Mouse (Mus musculus): ENCODE results near the gene Bcl7c.
"Not testable (repeated sequence)": the region's sequence is repeated elsewhere in the genome, so short reads cannot be mapped to it uniquely, and the experiment has no call there.

The Bcl7c gene

GRCm38 (mm10) chr7:127647576-127647975 lies 61.2 kb downstream of the Bcl7c start:
- DNase-seq (ENCODE audit: low spot score) = not testable (repeated sequence)

DNA sequence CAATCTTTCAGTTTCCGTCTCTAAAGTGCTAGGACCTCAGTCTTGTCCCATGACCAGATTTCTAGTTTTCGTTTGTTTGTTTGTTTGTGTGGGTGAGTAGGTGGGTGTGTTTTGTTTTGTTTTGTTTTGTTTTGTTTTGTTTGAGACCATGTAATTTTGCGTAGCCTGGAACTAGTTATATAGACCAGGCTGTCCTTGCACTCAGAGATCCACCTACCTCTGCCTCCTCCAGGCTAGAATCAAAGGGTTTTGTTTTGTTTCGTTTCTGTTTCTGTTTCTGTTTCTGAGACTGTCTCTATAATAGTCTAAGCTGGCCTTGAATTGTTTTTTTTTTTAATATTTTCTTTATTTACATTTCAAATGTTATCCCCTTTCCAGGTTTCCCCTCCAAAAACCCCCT lies 62.4 kb downstream of the Bcl7c start:
- no peak for DNase-seq (ENCODE audit: low spot score)

DNA sequence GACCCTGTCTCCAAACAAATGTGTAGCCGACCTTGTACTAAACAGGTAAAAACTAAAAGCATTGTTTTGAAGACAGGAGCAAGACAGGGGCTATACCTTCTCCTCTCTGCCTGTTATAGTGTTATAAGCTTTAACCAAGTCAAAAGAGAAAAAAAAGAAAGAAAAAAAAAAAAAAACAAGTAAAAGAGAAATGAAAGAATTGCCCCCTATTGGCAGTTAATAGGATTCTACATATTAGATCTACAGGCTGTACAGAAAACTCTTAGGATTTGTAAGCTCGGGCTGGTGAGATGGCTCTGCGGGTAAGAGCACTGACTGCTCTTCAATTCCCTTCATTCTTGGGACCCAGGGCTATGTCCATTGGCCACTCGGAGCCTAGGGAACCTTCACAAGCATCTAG lies 66.5 kb downstream of the Bcl7c start:
- no peak for DNase-seq (ENCODE audit: low spot score)

GRCm38 (mm10) chr7:127641260-127641659 lies 67.5 kb downstream of the Bcl7c start:
- DNase-seq (ENCODE audit: low spot score) = no peak

DNA sequence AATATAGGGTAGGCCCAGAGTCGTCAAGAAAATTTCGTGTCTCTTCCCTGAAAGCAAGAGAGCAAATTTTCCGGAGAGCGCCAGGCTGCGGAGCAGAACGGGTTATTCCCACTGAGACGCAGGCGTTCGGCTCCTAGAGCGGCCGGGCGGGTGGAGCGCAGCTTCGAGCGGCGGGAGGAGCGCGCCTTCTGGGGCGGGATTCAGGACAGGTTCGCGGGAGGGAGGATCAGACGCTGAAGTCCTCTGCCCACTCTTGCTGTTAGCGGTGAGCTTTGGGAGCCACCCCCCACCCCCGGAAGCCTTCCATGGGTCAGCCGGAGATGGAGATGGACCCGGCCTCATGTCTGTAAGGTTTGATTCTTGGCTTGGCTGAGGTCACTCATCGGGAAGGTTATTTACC lies 71.8 kb downstream of the Bcl7c start:
- peak; percentile 86 for DNase-seq (ENCODE audit: low spot score)

DNA sequence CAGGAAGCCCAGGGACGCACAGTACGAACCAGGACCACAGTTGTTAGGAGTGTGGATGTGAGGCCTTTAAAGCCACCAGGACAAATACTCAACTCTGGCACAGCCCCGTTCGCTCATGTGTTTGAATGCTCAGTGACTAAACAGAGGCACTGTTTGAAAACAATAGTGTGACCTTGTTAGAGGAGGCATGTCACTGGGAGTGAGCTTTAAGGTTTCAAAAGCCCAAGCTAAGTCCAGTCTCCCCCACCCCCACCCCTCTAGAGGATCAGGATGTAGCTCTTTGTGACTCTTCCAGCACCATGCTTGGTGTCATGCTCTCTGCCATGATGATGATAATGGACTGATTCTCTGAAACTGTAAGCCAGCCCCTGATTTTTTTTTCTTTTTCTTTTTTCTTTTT lies 77.3 kb downstream of the Bcl7c start:
- no peak for DNase-seq (ENCODE audit: low spot score)

DNA sequence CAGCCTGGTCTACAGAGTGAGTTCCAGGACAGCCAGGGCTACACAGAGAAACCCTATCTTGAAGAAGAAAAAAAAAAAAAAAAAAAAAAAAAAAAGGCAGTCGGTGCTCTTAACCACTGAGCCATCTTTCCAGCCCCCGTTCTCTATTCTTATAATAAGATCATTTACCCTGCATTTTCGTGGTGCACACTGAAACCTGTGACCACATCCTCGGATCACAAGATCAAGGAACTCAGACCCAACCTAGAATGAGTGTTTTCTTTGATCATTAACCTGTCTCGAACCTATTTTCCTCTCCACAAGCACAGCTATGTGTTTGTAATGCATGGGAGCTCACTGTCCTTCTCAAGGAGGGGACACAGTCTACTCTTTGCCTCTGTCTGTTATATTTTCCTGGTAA lies 80.1 kb downstream of the Bcl7c start:
- DNase-seq (ENCODE audit: low spot score) = no peak

GRCm38 (mm10) chr7:127626471-127626870 lies 82.3 kb downstream of the Bcl7c start:
- DNase-seq (ENCODE audit: low spot score) = no peak

GRCm38 (mm10) chr7:127626039-127626438 lies 82.7 kb downstream of the Bcl7c start:
- DNase-seq (ENCODE audit: low spot score) = no peak

- DNase-seq (ENCODE audit: low spot score) = not testable (repeated sequence)
Observed at GRCm38 (mm10) chr7:127618402-127618801, 90.3 kb downstream of the Bcl7c start.

- no peak for DNase-seq (ENCODE audit: low spot score)
Observed at GRCm38 (mm10) chr7:127617962-127618361, 90.8 kb downstream of the Bcl7c start.

- no peak for DNase-seq (ENCODE audit: low spot score)
Observed at GRCm38 (mm10) chr7:127616881-127617280, 91.9 kb downstream of the Bcl7c start.

- no peak for DNase-seq (ENCODE audit: low spot score)
Observed at GRCm38 (mm10) chr7:127616336-127616735, 92.4 kb downstream of the Bcl7c start.

GRCm38 (mm10) chr7:127614891-127615843 lies 93.6 kb downstream of the Bcl7c start, which contains the start of gene Zfp629:
Gene Zfp629 (minus strand): TSS chr7:127615797.
- DNase-seq (ENCODE audit: low spot score) = peak; percentile 80

DNA sequence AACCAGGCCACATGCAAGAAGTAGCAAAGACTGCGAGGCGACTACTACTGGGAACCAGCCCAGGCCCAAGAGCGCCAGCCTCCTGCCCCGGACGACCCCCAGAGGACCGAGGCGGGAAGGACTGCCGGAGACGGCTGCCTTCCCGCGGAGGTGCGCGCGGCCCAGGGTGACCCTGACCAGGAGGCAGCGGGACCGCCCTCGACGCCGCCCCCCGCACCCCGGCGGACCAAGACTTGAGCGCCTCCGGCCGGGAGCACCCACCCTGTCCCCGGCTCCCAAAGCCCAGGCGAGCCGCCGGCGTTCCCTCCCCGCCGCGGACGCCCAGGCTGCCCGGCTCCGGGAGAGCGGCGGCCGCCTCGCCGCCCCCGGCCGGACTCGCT lies 94.2 kb downstream of the Bcl7c start:
- no peak for DNase-seq (ENCODE audit: low spot score)

DNA sequence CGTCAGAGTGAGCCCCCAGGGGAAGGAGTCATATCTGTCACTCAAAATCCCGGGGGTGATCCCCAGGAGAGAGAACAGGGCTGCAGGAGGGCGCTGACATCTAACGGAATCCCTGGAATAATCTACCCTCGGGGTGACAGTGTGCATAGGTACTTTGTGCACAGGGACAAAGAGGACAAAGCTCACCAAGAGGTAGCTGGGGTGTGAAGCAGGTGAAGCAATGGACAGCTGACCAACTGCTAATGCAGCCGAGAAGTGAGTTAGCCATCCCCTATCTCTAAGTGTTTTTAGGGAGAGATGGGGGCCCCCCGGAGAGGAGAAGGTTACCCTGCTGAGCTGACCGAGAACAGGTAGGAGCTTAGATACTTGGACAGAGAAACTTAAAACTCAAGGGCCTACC lies 94.6 kb downstream of the Bcl7c start:
- no peak for DNase-seq (ENCODE audit: low spot score)

GRCm38 (mm10) chr7:127613501-127613900 lies 95.2 kb downstream of the Bcl7c start:
- no peak for DNase-seq (ENCODE audit: low spot score)

- DNase-seq (ENCODE audit: low spot score) = no peak
Observed at GRCm38 (mm10) chr7:127611561-127611960, 97.2 kb downstream of the Bcl7c start.

Measured in testis, postnatal 10 days (tissue).